Mouse (Mus musculus) frontal cortex, postnatal 36 days (tissue): ENCODE data around the gene Cyp26a1.

Source experiments
- DNase-seq, 2 experiments: peaks; one replicate each; pipeline ENCODE4 v3.0.0; 2022; ENCODE audit warnings: low spot score in 2 of 2

Cyp26a1 gene

GRCm38 (mm10) chr19:37698273-37699160 lies 919 bp downstream of the Cyp26a1 start:
- no peak for DNase-seq

- DNase-seq, result no peak
Observed at GRCm38 (mm10) chr19:37699711-37700110, 2.1 kb downstream of the Cyp26a1 start.

- DNase-seq, result no peak
Observed at GRCm38 (mm10) chr19:37702377-37703076, 4.9 kb downstream of the Cyp26a1 start.

- DNase-seq, result peak; percentile 74 to 77
Observed at GRCm38 (mm10) chr19:37703902-37704509, 6.4 kb downstream of the Cyp26a1 start.

- DNase-seq, result no peak
Observed at GRCm38 (mm10) chr19:37705722-37706121, 8.1 kb downstream of the Cyp26a1 start.

- DNase-seq, result no peak
Observed at GRCm38 (mm10) chr19:37714681-37715080, 17.1 kb downstream of the Cyp26a1 start.

- DNase-seq, result no peak
Observed at GRCm38 (mm10) chr19:37715980-37716379, 18.4 kb downstream of the Cyp26a1 start.

GRCm38 (mm10) chr19:37716524-37717175 lies 19.1 kb downstream of the Cyp26a1 start:
- no peak for DNase-seq

- DNase-seq, result no peak
Observed at GRCm38 (mm10) chr19:37719166-37719565, 21.6 kb downstream of the Cyp26a1 start.

GRCm38 (mm10) chr19:37724591-37724990 lies 27.0 kb downstream of the Cyp26a1 start:
- DNase-seq, result no peak

- no peak for DNase-seq
Observed at GRCm38 (mm10) chr19:37726585-37726984, 29.0 kb downstream of the Cyp26a1 start.

- no peak for DNase-seq
Observed at GRCm38 (mm10) chr19:37727366-37727765, 29.8 kb downstream of the Cyp26a1 start.

- no peak for DNase-seq
Observed at GRCm38 (mm10) chr19:37735426-37735825, 37.8 kb downstream of the Cyp26a1 start.

- no peak for DNase-seq
Observed at GRCm38 (mm10) chr19:37738575-37738974, 41.0 kb downstream of the Cyp26a1 start.

GRCm38 (mm10) chr19:37740043-37740442 lies 42.4 kb downstream of the Cyp26a1 start:
- no peak for DNase-seq
